Mouse (Mus musculus) CD4-positive, CD25-positive, alpha-beta regulatory T cell, adult 4 months (primary cell): ENCODE results near the gene Hrasls5. TPM values are rescaled to one million over a fixed set of nuclear protein-coding genes. Genes with fewer than 3 reads are reported as not detected.

ENCODE experiments used
- ATAC-seq: one replicate; pipeline ENCODE4 v1.8.0; 2017
- polyA plus RNA-seq, 2 experiments: library from polyadenylated mRNA; unstranded; fragments of 100-300 nt; shearing (Covaris generic); gene quantifications; one replicate each; pipeline ENCODE4 v1.2.1; 2017

The Hrasls5 gene
- polyA plus RNA-seq, 2 experiments from 2014 or later = not detected

GRCm38 (mm10) chr19:7606801-7607689 lies 5.3 kb upstream of the Hrasls5 start, which contains the start of gene Lgals12:
Gene Lgals12 (minus strand): TSS chr19:7607193.
- ATAC-seq = no peak

GRCm38 (mm10) chr19:7607690-7608201 lies 4.6 kb upstream of the Hrasls5 start:
- no peak for ATAC-seq

GRCm38 (mm10) chr19:7613151-7613550 lies 810 bp downstream of the Hrasls5 start:
- ATAC-seq = no peak

GRCm38 (mm10) chr19:7616231-7616930 lies 4.0 kb downstream of the Hrasls5 start:
- ATAC-seq = no peak

GRCm38 (mm10) chr19:7617085-7617484 lies 4.7 kb downstream of the Hrasls5 start:
- no peak for ATAC-seq

- no peak for ATAC-seq
Measured at GRCm38 (mm10) chr19:7617696-7618095, 5.4 kb downstream of the Hrasls5 start.

GRCm38 (mm10) chr19:7633021-7633420 lies 20.7 kb downstream of the Hrasls5 start:
- ATAC-seq = no peak

- ATAC-seq = no peak
Measured at GRCm38 (mm10) chr19:7633786-7634185, 21.4 kb downstream of the Hrasls5 start.

- no peak for ATAC-seq
Measured at GRCm38 (mm10) chr19:7648913-7649666, 36.7 kb downstream of the Hrasls5 start.

GRCm38 (mm10) chr19:7672033-7672432 lies 59.7 kb downstream of the Hrasls5 start:
- ATAC-seq = no peak

GRCm38 (mm10) chr19:7687988-7688387 lies 75.6 kb downstream of the Hrasls5 start:
- ATAC-seq = no peak

Other genes starting within 250 kb of the Hrasls5 start
- gene Spindoc, start 229.5 kb upstream of the Hrasls5 start, polyA plus RNA-seq = 1 to 10 TPM; 3.5 to 4.1 TPM
- gene 2700081O15Rik, start 194.9 kb upstream of the Hrasls5 start, polyA plus RNA-seq = under 1 TPM in 1 of 2 experiments, not detected in 1; 0.12 TPM
- 10 to 100 TPM; 26.8 to 33.7 TPM for gene Rtn3, start 129.3 kb upstream of the Hrasls5 start, polyA plus RNA-seq
- gene Atl3, start 118.5 kb upstream of the Hrasls5 start, polyA plus RNA-seq = 10 to 100 TPM; 20.8 to 22.4 TPM
- 10 to 100 TPM; 77.8 to 93.3 TPM for gene Pla2g16, start 55.1 kb upstream of the Hrasls5 start, polyA plus RNA-seq
- gene Lgals12, start 5.3 kb upstream of the Hrasls5 start, polyA plus RNA-seq = not detected
- not detected for gene Slc22a19, start 98.8 kb downstream of the Hrasls5 start, polyA plus RNA-seq
- gene Slc22a26, start 190.1 kb downstream of the Hrasls5 start, polyA plus RNA-seq = not detected